Mouse (Mus musculus) heart, adult 2 months (tissue): ENCODE data around the gene Zfp119b.

Experiments used
- CTCF ChIP-seq: fragments of 200-600 bp; IDR thresholded peaks from 2 replicates; pipeline ENCODE4 v1.8.1; 2022; ENCODE audit warnings: antibody characterized with exemption, mild to moderate bottlenecking, moderate library complexity
- POLR2A ChIP-seq: fragments of 200-500 bp; IDR thresholded peaks from 2 replicates; pipeline ENCODE4 v1.6.1; 2011; ENCODE audit warnings: mild to moderate bottlenecking, low read depth, low read length, control low read depth; ENCODE audit not compliant: insufficient read depth

DNA sequence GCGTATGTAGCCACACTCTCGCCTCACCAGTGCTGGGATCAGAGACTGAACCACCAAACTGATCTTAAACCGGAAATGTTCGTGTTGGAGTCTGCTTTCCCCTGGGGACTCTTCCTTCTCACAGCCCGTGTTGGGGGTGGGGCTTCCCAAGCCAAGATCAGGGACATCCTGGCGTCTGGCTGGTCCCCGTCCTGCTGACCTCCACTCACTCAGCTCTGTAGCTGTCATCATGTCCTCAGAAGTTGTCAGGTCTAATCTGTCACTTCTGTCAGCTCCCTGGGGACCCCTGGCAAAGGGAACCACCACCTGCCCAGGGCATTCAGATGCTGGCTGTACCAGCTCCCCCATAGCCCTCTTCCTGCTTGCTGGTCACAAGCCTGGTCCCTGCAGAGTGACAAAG lies 18.9 kb upstream of the Zfp119b start:
- no peak for TF ChIP-seq POLR2A
- no peak for TF ChIP-seq CTCF
